Mouse (Mus musculus) adrenal gland (tissue): ENCODE results near the gene Gpsm3.

Experiments used
- intact Hi-C: fragments of 180-260 bp; cut with DNase I; formaldehyde crosslinking; loops from one replicate; pipeline ENCODE4 v1.15.1; 2025

Gene Gpsm3

GRCm38 (mm10) chr17:34578070-34578469 lies 11.5 kb upstream of the Gpsm3 start:
- intact Hi-C loops: no loop called here

GRCm38 (mm10) chr17:34582528-34582927 lies 7.1 kb upstream of the Gpsm3 start:
- intact Hi-C loops: no loop called here

- intact Hi-C loops: no loop called here
Observed at GRCm38 (mm10) chr17:34583397-34583796, 6.2 kb upstream of the Gpsm3 start.

- intact Hi-C loops: no loop called here
Observed at GRCm38 (mm10) chr17:34583819-34584218, 5.8 kb upstream of the Gpsm3 start.

GRCm38 (mm10) chr17:34585121-34585520 lies 4.5 kb upstream of the Gpsm3 start:
- intact Hi-C loops: no loop called here

- intact Hi-C loops: no loop called here
Observed at GRCm38 (mm10) chr17:34585877-34586771, 3.5 kb upstream of the Gpsm3 start.

GRCm38 (mm10) chr17:34586796-34587422 lies 2.7 kb upstream of the Gpsm3 start:
- intact Hi-C loops: no loop called here

- intact Hi-C loops: no loop called here
Observed at GRCm38 (mm10) chr17:34587423-34587811, 2.2 kb upstream of the Gpsm3 start.

- intact Hi-C loops: no loop called here
Observed at GRCm38 (mm10) chr17:34587814-34588213, 1.8 kb upstream of the Gpsm3 start.

- intact Hi-C loops: no loop called here
Observed at GRCm38 (mm10) chr17:34588767-34589166, 839 bp upstream of the Gpsm3 start.

GRCm38 (mm10) chr17:34589206-34589605 lies 400 bp upstream of the Gpsm3 start:
- intact Hi-C loops: no loop called here

GRCm38 (mm10) chr17:34590154-34590987 lies 765 bp downstream of the Gpsm3 start:
- intact Hi-C loops: no loop called here

- intact Hi-C loops: no loop called here
Observed at GRCm38 (mm10) chr17:34591029-34591993, 1.7 kb downstream of the Gpsm3 start, which contains the start of gene Pbx2. Pbx2 (plus strand) TSS chr17:34591266.

GRCm38 (mm10) chr17:34591994-34592375 lies 2.4 kb downstream of the Gpsm3 start:
- intact Hi-C loops: no loop called here

- intact Hi-C loops: no loop called here
Observed at GRCm38 (mm10) chr17:34592581-34593549, 3.3 kb downstream of the Gpsm3 start.

- intact Hi-C loops: no loop called here
Observed at GRCm38 (mm10) chr17:34593752-34594525, 4.3 kb downstream of the Gpsm3 start.

GRCm38 (mm10) chr17:34596098-34596497 lies 6.5 kb downstream of the Gpsm3 start:
- intact Hi-C loops: no loop called here

- intact Hi-C loops: no loop called here
Observed at GRCm38 (mm10) chr17:34597566-34598095, 8.0 kb downstream of the Gpsm3 start, which contains the start of gene Ager. Ager (plus strand) TSS chr17:34597862.
